Mouse (Mus musculus) myocyte (in vitro differentiated cells): ENCODE data around the gene Pth1r.

Experiments used
- CEBPB ChIP-seq: IDR thresholded peaks from 2 replicates; pipeline ENCODE4 v1.6.1; 2011; ENCODE audit warnings: mild to moderate bottlenecking, moderate library complexity; ENCODE audit not compliant: poor library complexity, insufficient read depth, severe bottlenecking
- E2F4 ChIP-seq: IDR thresholded peaks from one replicate; pipeline ENCODE4 v1.6.1; 2011; ENCODE audit warnings: mild to moderate bottlenecking, control low read depth, moderate library complexity; ENCODE audit not compliant: insufficient read depth
- MAX ChIP-seq: IDR thresholded peaks from one replicate; pipeline ENCODE4 v1.6.1; 2011; ENCODE audit warnings: low read depth, mild to moderate bottlenecking, control low read depth
- MYOD1 ChIP-seq, 3 experiments: IDR thresholded peaks; one replicate each; pipeline ENCODE4 v1.6.1; 2011; ENCODE audit warnings: control low read depth in 2 of 3, low read depth in 2 of 3, mild to moderate bottlenecking in 2 of 3, moderate library complexity in 1 of 3; ENCODE audit not compliant: insufficient read length in 2 of 3, control insufficient read depth in 1 of 3
- MYOG ChIP-seq, 3 experiments: IDR thresholded peaks; one replicate each; pipeline ENCODE4 v1.6.1; 2011; ENCODE audit warnings: control low read depth in 2 of 3, low read depth in 2 of 3, mild to moderate bottlenecking in 2 of 3; ENCODE audit not compliant: insufficient read length in 2 of 3, control insufficient read depth in 1 of 3, insufficient read depth in 1 of 3
- POLR2A ChIP-seq: IDR thresholded peaks from one replicate; pipeline ENCODE4 v1.6.1; 2011; ENCODE audit warnings: low read depth, mild to moderate bottlenecking, control low read depth, moderate library complexity; ENCODE audit not compliant: insufficient read length
- POLR2AphosphoS2 ChIP-seq: IDR thresholded peaks from one replicate; pipeline ENCODE4 v1.6.1; 2011; ENCODE audit warnings: low read depth, control low read depth; ENCODE audit not compliant: insufficient read length
- REST ChIP-seq: IDR thresholded peaks from one replicate; pipeline ENCODE4 v1.6.1; 2011; ENCODE audit warnings: mild to moderate bottlenecking, control low read depth, moderate library complexity; ENCODE audit not compliant: insufficient read depth, insufficient read length
- SRF ChIP-seq: IDR thresholded peaks from one replicate; pipeline ENCODE4 v1.6.1; 2011; ENCODE audit warnings: low read depth; ENCODE audit not compliant: control insufficient read depth, insufficient read length
- TCF12 ChIP-seq: IDR thresholded peaks from one replicate; pipeline ENCODE4 v1.6.1; 2011; ENCODE audit warnings: mild to moderate bottlenecking, control low read depth; ENCODE audit not compliant: poor library complexity, insufficient read depth, severe bottlenecking
- TCF3 ChIP-seq: IDR thresholded peaks from one replicate; pipeline ENCODE4 v1.6.1; 2011; ENCODE audit warnings: low read depth, control low read depth; ENCODE audit not compliant: insufficient read length
- USF1 ChIP-seq: IDR thresholded peaks from one replicate; pipeline ENCODE4 v1.6.1; 2011; ENCODE audit warnings: low read depth, mild to moderate bottlenecking, control low read depth, moderate library complexity

- TF ChIP-seq POLR2A (no peak), TCF12 (no peak), USF1 (no peak), POLR2AphosphoS2 (no peak), MYOD1 (IDR thresholded peaks at IDR 0.05; ENCODE audit: control insufficient read depth in 1 of 3, insufficient read length in 2 of 3, low read depth in 2 of 3) (no peak), MAX (no peak), CEBPB (no peak), MYOG (IDR thresholded peaks at IDR 0.05; ENCODE audit: control insufficient read depth in 1 of 3, insufficient read depth in 1 of 3, insufficient read length in 2 of 3, low read depth in 2 of 3) (no peak), E2F4 (no peak), REST (no peak), TCF3 (no peak), SRF (no peak)
Measured at GRCm38 (mm10) chr9:110719977-110720376, 27.0 kb downstream of the Pth1r start.
